Mouse (Mus musculus) adrenal gland, postnatal 25 days (tissue): ENCODE results near the gene Dkkl1. TPM values are rescaled to one million over a fixed set of nuclear protein-coding genes. Genes with fewer than 3 reads are reported as not detected.
"Not testable (repeated sequence)": the region's sequence is repeated elsewhere in the genome, so short reads cannot be mapped to it uniquely, and the experiment has no call there.

Source experiments
- DNase-seq: peaks from one replicate; pipeline ENCODE4 v3.0.0; 2021; ENCODE audit warnings: mixed read lengths
- long read RNA-seq: library from polyadenylated mRNA; stranded (forward); transcript quantifications from one replicate; pipeline ENCODE4 v2.0.0, GENCODE M21; 2021
- total RNA-seq: library from RNA; stranded (reverse); gene quantifications from 2 replicates; pipeline ENCODE4 v1.2.3, GENCODE M21; 2021

The Dkkl1 gene
- not detected in 2 replicates for total RNA-seq
- long read RNA-seq: 0 reads

DNA sequence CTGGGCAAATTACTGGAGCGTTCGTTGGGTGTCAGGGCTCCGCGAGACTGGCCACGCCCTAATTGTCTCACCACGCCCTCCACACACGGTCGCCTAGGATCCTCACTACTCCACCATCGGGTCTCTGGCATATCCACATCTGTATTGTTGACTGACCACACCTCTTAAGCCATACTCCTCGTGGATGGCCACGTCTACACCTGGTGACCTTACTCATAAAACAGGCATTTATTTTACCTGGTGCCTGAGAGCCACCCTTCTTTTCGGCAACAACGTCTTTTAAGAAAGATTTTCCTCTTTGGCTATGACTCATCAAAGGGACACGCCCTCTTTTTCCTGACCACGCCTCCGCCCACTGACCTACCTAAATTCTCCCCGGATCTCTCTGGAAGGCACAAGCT is at the start of gene Dkkl1:
Gene Dkkl1 (minus strand): TSS at position 297 of the 401 bp plus-strand sequence.
- no peak for DNase-seq

DNA sequence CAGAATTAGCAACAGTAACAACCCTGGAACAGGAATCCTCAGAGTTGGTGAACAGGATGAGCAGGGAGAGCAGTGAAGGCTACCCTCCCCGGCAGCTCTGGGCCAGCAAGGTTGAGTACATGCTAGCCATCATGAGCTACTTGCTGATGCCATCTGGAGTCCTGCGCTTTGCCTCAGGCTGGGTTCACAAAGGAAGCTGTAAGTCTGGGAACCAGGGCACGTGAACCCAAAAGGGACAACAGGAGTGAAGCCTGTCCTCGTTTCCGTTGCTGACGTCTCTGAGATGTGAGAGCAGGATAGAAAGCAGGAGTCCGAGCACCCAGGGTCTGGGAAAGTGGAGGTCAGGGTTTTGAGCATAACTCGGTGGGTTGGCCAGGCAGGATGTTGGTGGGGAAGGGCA is 47.3 kb upstream of the Dkkl1 start:
- DNase-seq: no peak

DNA sequence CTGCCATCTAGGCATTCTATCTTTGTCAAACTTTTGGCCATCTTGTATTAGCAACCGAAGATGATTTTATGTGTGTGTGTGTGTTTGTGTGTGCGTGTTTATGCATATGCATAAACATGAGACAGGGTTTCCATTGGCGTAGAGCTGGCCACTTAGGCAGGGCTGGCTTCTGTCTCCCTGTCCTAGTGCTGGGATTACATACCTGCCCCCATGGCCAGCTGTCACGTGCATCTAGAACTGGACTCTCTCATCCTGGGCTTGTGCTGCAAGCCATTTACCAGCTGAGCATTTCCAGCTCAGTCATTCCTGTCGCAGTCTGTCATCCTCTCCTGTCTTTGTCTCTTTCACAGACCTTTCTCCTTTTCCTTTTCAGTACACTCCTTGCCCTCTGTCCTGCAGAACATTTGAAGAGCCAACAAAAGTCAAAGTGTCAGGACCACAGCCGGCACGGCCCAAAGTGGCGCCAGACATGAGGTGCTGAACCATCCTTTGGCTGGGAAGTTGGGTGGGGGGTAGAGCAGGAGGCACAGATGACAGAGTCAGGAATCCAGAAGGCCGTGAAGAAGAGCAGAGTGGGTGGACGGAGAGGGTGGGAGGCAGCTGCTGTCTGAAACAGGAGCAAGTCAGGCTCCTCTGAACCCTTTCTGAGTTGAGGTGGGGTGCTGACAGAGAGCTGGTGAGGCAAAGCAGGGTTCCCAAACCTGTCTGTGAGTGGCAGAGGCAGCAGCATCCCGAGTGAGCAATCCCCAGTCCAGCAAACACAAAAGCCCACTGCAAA is 45.3 kb upstream of the Dkkl1 start:
- no peak for DNase-seq

DNA sequence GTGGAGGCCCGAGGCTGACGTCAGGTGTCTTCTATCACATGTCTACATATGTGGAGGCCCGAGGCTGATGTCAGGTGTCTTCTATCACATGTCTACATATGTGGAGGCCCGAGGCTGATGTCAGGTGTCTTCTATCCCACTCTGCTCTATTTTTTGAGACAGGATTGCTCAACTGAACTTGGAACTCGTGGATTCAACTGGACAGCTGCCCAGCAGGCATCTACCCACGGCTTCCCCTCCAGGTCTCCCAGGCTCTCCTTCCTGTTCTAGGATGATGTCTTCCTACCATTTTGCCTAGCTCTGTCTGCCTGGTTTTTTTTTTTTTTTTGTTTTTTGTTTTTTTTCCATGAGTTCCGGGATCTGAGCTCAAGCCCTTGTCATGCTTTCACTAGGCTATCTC is 43.9 kb upstream of the Dkkl1 start:
- DNase-seq: not testable (repeated sequence)

DNA sequence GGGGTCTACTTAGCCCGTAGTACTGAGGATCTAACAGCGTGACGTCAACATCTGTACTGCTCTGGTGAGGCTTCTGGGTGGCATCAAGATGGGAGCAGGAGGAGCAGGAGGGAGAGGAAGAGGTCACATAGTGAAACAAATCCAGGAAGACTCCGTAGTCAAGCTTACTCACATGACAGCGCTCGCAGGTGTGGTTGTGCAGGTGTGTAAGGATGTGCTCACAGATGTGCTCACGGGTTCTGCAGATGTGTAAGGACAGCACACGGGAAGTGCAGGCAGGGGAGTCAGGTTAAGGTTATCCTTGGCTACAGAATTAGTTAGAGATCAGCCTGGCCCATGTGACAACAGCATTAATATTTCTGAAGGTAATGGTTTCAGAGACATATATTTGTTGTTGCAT is 41.9 kb upstream of the Dkkl1 start:
- DNase-seq: no peak

DNA sequence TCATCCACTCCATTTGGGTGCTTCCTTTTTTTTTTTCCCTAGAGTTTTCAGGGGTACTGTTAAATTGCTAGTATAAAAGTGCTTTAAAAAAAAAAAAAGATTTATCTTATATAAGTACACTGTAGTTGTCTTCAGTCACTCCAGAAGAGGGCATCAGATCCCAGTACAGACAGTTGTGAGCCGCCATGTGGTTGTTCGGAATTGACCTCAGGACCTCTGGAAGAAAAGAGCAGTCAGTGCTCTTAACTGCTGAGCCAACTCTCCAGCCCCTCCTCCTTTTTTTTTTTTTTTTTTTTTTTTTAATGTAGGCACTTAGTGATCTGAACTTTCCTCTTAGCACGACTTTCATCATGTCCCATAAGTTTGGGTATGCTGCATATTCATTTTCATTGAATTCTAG is 35.7 kb upstream of the Dkkl1 start:
- no peak for DNase-seq

DNA sequence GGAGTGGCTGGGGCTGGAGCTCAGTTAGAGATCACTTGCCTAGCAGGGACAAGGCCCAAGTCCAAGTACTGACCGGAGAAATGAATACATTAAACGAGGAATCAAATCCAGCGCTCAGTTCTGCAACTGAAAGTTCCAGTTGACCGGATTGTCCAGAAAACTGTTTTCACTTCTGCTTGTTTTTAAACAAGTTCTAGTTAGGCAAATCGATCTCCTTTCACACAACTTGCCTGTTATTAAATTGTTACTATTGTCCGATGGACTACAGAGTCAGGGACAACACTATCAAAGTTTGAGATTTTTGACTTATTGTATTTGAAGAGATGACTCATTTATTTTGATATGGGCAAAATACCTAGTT is 29.4 kb upstream of the Dkkl1 start:
- DNase-seq: no peak

DNA sequence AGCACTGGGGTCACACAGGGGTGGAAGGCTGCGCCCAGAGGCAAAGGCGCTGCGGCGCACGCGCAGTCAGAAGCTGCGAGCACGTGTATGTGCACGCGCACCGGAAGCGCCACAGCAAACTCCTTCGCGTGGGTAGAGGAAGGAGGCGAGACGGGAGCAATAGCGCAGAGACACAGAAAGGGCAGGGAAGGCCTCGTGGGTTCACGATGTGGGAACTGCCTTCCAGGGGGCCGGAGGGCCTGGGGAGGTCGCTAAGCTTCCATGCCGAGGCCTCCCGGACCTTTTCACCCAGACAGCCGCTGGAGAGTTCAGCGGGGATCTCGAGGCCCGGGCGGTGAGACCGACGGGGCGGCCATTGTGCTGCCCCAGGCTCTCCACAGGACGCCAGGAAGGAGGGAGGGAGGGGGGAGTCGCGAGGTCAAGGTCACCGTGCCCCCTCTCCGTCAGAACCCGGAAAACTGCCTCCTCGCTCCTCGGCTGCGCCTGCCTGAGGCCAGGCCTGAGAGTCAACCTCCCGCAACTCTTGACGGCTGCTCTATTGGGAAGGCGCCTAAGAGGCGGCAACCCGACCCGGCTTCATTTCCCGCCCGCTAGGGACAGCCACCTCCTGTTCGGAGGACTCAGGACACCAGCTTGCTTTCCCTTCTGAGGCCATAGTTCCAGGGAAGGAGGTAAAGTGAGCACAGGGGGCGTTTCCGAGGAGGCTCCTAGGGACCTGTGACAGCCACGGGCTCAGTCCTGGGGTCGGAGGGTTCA is 28.9 kb upstream of the Dkkl1 start, which contains the start of gene Slc6a16:
Gene Slc6a16 (plus strand): TSS at position 453 of the 756 bp plus-strand sequence.
- peak; percentile 25 for DNase-seq

DNA sequence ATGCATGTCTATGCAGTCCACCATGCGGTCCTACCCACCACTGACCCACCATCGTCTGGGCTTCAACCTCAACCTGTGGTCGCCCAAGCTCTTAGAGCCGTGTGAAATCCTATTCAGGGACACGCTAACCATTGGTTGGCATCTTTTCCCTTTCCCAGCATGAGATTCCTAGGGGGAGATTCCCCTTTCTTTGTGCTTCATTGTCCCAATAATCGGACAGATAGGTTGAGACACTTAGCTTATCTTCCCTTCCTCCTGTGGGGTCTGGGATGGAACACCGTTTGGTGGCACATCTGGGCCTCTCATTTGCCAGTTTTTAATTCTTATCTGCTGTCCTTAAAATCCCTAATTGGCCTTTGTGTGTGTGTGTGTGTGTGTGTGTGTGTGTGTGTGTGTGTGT is 28.2 kb upstream of the Dkkl1 start:
- DNase-seq: no peak

DNA sequence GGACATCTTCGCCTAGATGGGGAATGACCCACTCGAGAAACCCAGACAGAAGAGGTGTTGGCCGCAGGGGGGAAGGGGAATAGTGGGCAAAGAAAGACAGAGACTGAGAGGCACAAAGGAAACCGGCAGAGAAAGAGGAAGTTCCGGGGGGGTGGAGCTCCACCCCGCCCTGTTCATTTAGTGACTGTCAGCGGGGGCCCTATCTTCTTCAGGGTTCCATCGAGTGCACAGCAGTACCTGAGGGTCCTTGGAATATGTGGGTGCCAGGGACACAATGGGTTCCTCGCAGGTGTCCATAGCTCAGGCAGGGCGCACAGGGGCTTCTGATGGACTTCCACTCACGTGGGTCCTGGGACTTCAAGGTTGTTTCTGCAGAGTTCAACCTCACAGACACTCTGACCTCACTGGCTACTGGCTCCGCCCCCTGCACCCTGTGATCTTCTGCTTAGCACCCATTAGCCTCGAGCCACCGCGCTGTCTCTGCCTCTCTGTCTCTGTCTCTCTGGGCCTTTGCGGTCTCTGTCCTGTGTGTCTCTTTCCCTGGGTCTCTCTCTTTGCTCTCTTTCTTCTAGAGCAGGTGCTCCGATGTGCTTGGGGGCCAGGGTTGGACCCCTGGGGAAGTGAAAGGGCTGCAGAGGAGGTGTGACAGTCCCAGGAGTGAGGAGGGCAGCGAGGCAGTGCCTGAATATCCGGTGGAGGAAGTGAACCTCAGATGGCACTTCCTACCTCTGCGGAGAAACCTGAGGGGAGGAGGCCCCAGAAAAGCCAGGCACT is 27.0 kb upstream of the Dkkl1 start, which contains the start of gene Cd37:
Gene Cd37 (minus strand): TSS at position 393 of the 774 bp plus-strand sequence.
- DNase-seq: no peak

DNA sequence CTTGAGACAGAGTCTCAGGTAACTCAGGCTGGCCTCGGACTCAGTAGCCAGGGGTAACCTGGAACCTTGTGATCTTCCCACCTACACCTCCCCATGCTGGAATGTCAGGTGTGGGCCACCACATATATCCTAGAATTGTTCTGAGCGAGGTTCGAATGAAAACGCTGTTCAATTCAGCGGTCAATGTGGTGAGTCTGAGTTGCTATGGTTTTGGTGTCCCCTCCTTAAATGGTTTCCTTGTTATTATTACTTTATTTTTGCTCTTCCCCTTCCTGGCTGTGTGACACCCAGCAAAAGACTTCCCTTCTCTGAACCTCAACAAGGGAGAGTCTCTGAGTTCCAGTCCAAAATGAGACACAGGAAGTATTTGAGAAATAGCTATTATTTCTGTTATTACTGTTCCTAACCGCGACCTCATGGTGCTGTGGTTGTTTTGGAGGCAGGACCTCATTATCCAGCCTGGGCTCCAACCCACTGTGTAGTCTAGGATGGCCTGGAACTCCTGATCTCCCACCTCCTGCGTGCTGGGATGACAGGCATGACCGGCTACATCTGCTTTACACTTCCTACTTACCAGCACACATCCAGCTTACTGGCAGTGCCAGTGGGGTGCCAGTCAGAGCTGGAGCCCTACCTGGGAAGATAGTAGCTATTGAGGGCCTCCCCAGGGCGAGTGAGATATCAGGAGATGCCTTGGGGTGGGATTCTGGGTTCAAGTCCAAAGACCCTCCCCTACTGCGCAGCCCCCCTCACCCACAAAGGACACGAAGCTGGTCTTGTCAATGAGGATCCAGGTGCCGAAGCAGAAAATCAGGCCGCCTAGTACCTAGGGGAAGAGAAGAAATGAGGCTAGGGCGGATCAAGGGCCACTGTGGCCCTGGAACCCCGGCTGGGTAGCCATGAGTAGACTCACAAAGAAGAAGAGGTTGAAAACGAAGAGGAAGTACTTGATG is 26.1 kb upstream of the Dkkl1 start:
- no peak for DNase-seq

DNA sequence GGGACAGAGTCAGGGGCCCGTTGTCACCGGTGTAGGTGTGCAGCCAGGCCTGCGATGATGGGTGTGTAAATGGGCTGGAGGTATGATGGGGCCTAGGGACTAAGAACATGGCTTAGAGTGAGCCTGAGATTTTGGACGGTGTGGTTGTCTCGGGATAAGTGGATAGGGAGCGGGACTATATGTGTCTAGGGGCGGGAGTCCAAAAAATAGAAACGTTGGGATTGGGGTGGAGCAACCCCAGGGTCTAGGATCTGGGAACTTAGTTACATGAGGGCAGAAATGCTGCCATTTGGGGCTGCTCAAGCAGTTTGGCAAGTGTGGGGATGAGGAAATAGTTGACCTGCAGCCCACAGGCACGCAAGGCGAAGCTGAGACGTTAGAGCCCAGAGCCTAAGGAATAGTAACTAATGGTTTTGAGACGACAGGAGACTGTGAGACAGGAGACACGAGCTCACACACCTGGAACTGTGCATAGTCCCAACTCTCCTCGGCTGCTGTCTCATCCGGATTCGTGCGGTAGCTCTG is 23.8 kb upstream of the Dkkl1 start:
- no peak for DNase-seq

DNA sequence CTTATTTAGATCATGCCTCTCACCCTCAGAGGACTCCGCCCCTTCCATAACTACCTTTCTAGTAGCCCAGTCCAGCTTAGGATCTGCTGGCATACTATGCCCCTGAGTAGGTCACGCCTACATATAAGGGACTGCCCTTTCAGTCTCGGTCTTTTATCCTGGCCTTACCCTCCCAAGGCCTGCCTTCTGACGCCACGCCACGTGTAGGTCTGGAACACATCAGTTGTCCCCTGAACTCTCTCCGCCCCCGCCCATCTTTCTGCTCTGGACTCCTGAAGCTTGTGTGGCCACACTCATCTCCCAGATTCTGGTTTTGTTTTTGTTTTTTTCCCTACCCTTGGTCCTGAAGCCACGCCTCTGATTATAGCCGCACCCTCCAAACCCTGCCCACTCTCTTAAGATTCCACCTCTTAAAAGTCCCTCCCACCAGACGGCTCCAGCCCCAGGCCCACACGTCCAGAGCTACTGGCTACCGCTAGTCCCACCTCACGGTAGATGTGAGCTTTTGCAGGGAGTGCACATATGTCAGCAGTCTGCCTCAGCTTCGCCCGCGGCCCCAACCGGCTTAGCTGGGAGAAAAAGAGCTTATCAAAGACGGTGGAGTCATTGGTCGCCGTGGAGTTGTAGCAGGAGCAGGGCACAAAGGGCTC is 23.1 kb upstream of the Dkkl1 start:
- peak; percentile 21 for DNase-seq

DNA sequence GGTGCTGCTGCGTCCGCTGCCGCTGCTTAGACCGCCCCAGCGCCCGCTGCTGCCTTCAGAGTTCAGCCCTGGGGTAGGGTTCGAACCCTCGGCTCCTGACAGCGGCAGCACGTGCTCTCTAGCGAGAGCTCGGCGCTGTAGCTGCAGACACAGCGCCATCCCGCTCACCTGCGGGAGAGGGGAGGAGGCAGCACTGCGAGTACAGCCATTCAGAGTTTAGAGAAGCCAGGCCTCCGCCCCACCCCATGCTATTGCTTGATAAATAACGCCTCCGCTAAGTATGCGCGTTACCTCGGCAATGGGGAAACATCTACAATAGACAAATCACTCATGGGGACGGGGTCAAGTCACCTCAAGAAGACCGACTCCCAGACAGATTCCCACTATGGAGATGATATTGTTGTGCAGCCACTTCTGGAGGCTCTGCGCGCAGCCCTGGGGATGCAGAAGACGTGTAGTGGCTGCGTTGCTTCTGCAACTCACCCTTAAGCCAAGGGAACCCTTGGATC is 22.4 kb upstream of the Dkkl1 start:
- no peak for DNase-seq

DNA sequence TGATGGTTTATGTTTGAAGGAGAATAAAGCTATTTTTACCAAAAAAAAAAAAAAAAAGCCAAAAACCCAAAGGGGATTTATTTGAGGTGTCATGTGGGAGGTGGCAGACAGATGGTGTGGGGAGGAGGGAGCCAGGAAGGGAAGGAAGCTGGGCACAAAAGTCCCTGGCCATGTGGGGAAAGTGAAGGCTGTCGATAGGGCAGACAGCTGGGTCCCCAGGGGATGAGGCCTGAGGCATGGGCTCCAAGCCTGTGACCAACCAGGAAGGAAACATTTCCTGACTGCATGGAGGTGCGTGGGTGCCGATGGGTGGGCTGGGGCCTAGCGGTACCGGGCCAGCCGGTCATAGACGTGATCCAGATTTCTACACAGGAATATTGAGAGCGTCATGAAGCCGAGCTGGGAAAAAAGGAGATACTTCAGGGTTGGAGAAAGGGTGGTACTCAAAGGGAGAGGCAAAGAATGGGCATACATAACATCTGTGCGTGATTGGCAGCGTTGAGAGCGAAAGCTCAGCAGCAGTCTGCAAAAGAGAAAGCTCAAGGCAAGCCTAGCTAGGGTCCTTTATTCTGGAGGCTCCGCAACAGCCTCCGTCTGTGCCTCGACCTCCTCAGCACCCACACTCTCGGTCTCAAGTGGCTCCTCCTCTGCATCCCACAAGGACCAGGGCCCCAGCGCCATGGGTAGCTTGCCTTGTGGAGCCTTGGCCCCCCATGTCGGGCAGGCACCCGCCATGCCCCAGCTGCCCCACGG is 21.8 kb upstream of the Dkkl1 start:
- no peak for DNase-seq

DNA sequence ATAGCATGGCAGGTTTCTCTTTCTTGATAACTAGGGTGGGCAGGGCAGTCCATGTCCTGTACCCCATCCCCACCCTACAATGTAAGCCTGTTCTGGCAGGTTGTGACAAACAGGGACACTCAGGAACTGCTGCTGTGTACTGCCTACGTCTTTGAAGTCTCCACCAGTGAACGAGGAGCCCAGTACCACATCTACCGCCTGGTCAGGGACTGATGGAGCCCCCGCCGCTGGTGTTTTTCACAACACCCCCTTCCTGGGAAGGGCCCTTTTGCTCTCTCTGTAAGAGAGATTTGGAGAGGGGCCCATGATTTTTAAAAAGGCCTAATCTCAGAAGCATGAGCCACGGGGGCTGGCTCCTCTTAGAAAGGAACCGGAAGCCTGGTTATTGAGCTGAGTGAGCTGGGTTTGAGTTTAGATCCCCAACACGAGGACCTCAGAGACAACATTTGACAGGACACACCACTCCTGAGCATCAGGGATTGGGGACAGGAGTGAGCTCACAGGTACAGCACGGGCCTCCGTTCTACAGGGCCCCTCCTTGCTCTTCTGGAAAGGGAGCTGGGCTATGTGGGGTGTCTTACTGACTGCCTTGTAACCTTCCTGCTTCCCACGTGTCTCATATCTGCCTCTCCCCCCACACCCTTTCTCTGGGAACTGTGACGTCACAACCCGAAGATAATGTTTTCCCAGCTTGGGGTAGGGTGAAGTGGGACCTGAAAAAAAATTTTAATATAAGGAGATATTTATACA is 20.9 kb upstream of the Dkkl1 start:
- no peak for DNase-seq

DNA sequence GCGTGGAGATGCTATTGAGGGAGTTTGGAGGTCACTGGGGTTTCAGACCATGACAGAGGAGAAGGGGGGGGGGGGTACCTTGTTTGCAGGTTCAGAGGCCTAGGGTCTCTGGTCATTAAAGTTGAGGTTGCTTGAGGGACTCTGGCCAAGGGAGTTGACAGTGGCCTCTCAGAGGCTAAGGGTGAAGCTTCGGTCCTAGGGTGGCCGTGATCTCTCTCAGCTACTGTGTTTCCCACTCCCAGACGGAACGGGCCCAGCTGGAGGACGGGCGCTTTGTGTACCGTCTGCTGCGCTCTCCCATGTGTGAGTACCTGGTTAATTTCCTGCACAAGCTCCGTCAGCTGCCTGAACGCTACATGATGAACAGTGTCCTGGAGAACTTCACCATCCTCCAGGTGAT is 20.0 kb upstream of the Dkkl1 start:
- no peak for DNase-seq

DNA sequence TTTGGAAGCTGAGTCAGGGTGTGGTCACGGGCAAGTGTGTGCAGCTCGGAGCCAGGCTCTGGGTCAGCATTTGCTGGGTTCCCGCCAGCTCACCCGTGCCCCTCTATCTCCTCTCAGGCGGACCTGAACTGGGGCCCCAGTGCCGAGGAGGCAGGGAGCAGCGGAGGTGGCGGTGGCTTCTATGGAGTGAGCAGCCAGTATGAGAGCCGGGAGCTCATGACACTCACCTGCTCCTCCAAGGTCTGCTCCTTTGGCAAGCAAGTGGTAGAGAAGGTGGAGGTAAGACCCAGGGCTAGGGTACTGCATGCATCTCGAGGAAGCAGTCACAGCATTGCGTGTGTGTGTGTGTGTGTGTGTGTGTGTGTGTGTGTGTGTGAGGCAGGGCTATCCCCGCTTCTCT is 19.2 kb upstream of the Dkkl1 start:
- no peak for DNase-seq
